Mouse (Mus musculus): Measurements from ENCODE around the gene Krtap4-2. TPM values are rescaled to one million over a fixed set of nuclear protein-coding genes. Genes with fewer than 3 reads are reported as not detected.

Krtap4-2 gene
- polyA plus RNA-seq, 1 experiment, result not detected

- no peaks in the 10 kb centered on the region for H3K36me3 ChIP-seq (ENCODE audit: control insufficient read depth, insufficient read depth, low read length)
- no peak overlapping the region for H3K4me3 ChIP-seq (ENCODE audit: control insufficient read depth, low read depth, low read length)
- H3K27me3 ChIP-seq (ENCODE audit: control insufficient read depth, insufficient read depth, low read length), result no peaks in the 10 kb centered on the region
- TF ChIP-seq POLR2A (IDR thresholded peaks at IDR 0.05; ENCODE audit: control insufficient read depth, low read depth, low read length) (no peak), CTCF (IDR thresholded peaks at IDR 0.05; ENCODE audit: control insufficient read depth, insufficient read depth, insufficient replicate concordance, low read depth, low read length) (no peak)
- H3K4me1 ChIP-seq (ENCODE audit: control insufficient read depth, insufficient read depth, low read length), result no peaks in the 10 kb centered on the region
- no peak overlapping the region for H3K27ac ChIP-seq (ENCODE audit: control insufficient read depth, insufficient read depth, low read depth, low read length)
These were observed 49.8 kb downstream of the Krtap4-2 start for GRCm38 (mm10) chr11:99585096-99585495.

Other genes with a start within 250 kb of the Krtap4-2 start
- gene Krt10, start 245.7 kb downstream of the Krtap4-2 start, polyA plus RNA-seq (2012; rRNA removed), result 1.8 TPM in 2 replicates
- 0.07 TPM in 1 of 2 replicates, not detected in the other for gene Krt12, start 212.8 kb downstream of the Krtap4-2 start, polyA plus RNA-seq (2012; rRNA removed)
- 0.06 and 0.14 TPM in 2 replicates for gene Krt20, start 196.9 kb downstream of the Krtap4-2 start, polyA plus RNA-seq (2012; rRNA removed)
- 0.24 and 0.53 TPM in 2 replicates for gene Krt23, start 141.9 kb downstream of the Krtap4-2 start, polyA plus RNA-seq (2012; rRNA removed)
- gene Krt39, start 113.7 kb downstream of the Krtap4-2 start, polyA plus RNA-seq (2012; rRNA removed), result 0.22 and 0.26 TPM in 2 replicates
- gene Krt40, start 91.9 kb downstream of the Krtap4-2 start, polyA plus RNA-seq (2012; rRNA removed), result not detected in 2 replicates
- gene Krtap3-3, start 84.2 kb downstream of the Krtap4-2 start, polyA plus RNA-seq (2012; rRNA removed), result not detected in 2 replicates
- gene Krtap3-2, start 78.2 kb downstream of the Krtap4-2 start, polyA plus RNA-seq (2012; rRNA removed), result not detected in 2 replicates
- gene Gm11939, start 75.6 kb downstream of the Krtap4-2 start, polyA plus RNA-seq (2012; rRNA removed), result not detected in 2 replicates
- gene Krtap3-1, start 68.5 kb downstream of the Krtap4-2 start, polyA plus RNA-seq (2012; rRNA removed), result 0.48 TPM in 1 of 2 replicates, not detected in the other
- not detected in 2 replicates for gene Krtap1-5, start 54.1 kb downstream of the Krtap4-2 start, polyA plus RNA-seq (2012; rRNA removed)
- not detected in 2 replicates for gene Krtap1-4, start 51.4 kb downstream of the Krtap4-2 start, polyA plus RNA-seq (2012; rRNA removed)
- gene Krtap1-3, start 43.7 kb downstream of the Krtap4-2 start, polyA plus RNA-seq (2012; rRNA removed), result 0.12 TPM in 1 of 2 replicates, not detected in the other
- not detected in 2 replicates for gene Krtap9-3, start 37.0 kb downstream of the Krtap4-2 start, polyA plus RNA-seq (2012; rRNA removed)
- not detected in 2 replicates for gene Gm11938, start 31.8 kb downstream of the Krtap4-2 start, polyA plus RNA-seq (2012; rRNA removed)
- not detected in 2 replicates for gene Gm11937, start 24.9 kb downstream of the Krtap4-2 start, polyA plus RNA-seq (2012; rRNA removed)
- gene Krtap2-4, start 20.2 kb downstream of the Krtap4-2 start, polyA plus RNA-seq (2012; rRNA removed), result 0.13 and 0.26 TPM in 2 replicates
- gene Gm11562, start 14.6 kb downstream of the Krtap4-2 start, polyA plus RNA-seq (2012; rRNA removed), result not detected in 2 replicates
- gene Krtap4-1, start 6.8 kb downstream of the Krtap4-2 start, polyA plus RNA-seq (2012; rRNA removed), result not detected in 2 replicates
- gene Krtap4-7, start 9.0 kb upstream of the Krtap4-2 start, polyA plus RNA-seq (2012; rRNA removed), result not detected in 2 replicates
- not detected in 2 replicates for gene Gm11555, start 15.2 kb upstream of the Krtap4-2 start, polyA plus RNA-seq (2012; rRNA removed)
- gene Gm11563, start 23.9 kb upstream of the Krtap4-2 start, polyA plus RNA-seq (2012; rRNA removed), result not detected in 2 replicates
- gene Krtap4-6, start 30.9 kb upstream of the Krtap4-2 start, polyA plus RNA-seq (2012; rRNA removed), result 0.15 TPM in 1 of 2 replicates, not detected in the other
- not detected in 2 replicates for gene Gm14190, start 55.7 kb upstream of the Krtap4-2 start, polyA plus RNA-seq (2012; rRNA removed)
- not detected in 2 replicates for gene Gm14180, start 99.2 kb upstream of the Krtap4-2 start, polyA plus RNA-seq (2012; rRNA removed)
- not detected in 2 replicates for gene Gm11595, start 137.8 kb upstream of the Krtap4-2 start, polyA plus RNA-seq (2012; rRNA removed)
- gene Krtap4-8, start 145.6 kb upstream of the Krtap4-2 start, polyA plus RNA-seq (2012; rRNA removed), result not detected in 2 replicates
- not detected in 2 replicates for gene Krtap4-9, start 150.1 kb upstream of the Krtap4-2 start, polyA plus RNA-seq (2012; rRNA removed)
- gene Gm11596, start 158.4 kb upstream of the Krtap4-2 start, polyA plus RNA-seq (2012; rRNA removed), result not detected in 2 replicates
- gene Gm11569, start 163.8 kb upstream of the Krtap4-2 start, polyA plus RNA-seq (2012; rRNA removed), result not detected in 2 replicates
- not detected in 2 replicates for gene Gm11554, start 169.4 kb upstream of the Krtap4-2 start, polyA plus RNA-seq (2012; rRNA removed)
- gene Krtap4-13, start 174.8 kb upstream of the Krtap4-2 start, polyA plus RNA-seq (2012; rRNA removed), result 0.14 and 0.28 TPM in 2 replicates
- 0.22 and 0.34 TPM in 2 replicates for gene Gm11564, start 180.6 kb upstream of the Krtap4-2 start, polyA plus RNA-seq (2012; rRNA removed)
- gene 2300003K06Rik, start 203.0 kb upstream of the Krtap4-2 start, polyA plus RNA-seq (2012; rRNA removed), result not detected in 2 replicates
- not detected in 2 replicates for gene Krtap4-16, start 216.5 kb upstream of the Krtap4-2 start, polyA plus RNA-seq (2012; rRNA removed)
- gene Gm11568, start 222.8 kb upstream of the Krtap4-2 start, polyA plus RNA-seq (2012; rRNA removed), result not detected in 2 replicates
- gene Gm11559, start 229.4 kb upstream of the Krtap4-2 start, polyA plus RNA-seq (2012; rRNA removed), result not detected in 2 replicates
- not detected in 2 replicates for gene Krtap9-1, start 238.3 kb upstream of the Krtap4-2 start, polyA plus RNA-seq (2012; rRNA removed)
- gene Gm11567, start 244.1 kb upstream of the Krtap4-2 start, polyA plus RNA-seq (2012; rRNA removed), result not detected in 2 replicates

Measured in testis, adult 2 months (tissue).